Mouse (Mus musculus) liver, adult 2 months (tissue): ENCODE results near the gene Fads1. TPM values are rescaled to one million over a fixed set of nuclear protein-coding genes. Genes with fewer than 3 reads are reported as not detected.
A peak's percentile ranks its signal among the peaks of the same experiment; 100 is the strongest.

Experiments used
- DNase-seq: peaks from one replicate; pipeline ENCODE4 v3.0.0-alpha.2; 2011; ENCODE audit warnings: low read depth, low spot score; ENCODE audit errors: extremely low read depth
- H3K27ac ChIP-seq: fragments of 200-500 bp; replicated peaks from 2 replicates; pipeline ENCODE4 v1.5.1; 2012; ENCODE audit warnings: low read depth, mild to moderate bottlenecking, control low read depth, inconsistent platforms, low read length; ENCODE audit not compliant: insufficient read depth
- H3K27me3 ChIP-seq: fragments of 200-500 bp; 2 replicates; pipeline ENCODE4 v1.6.1; 2012; ENCODE audit warnings: mild to moderate bottlenecking, moderate library complexity, low read length, inconsistent platforms; ENCODE audit not compliant: control insufficient read depth, insufficient read depth
- H3K36me3 ChIP-seq: fragments of 200-500 bp; 2 replicates; pipeline ENCODE4 v1.6.1; 2012; ENCODE audit warnings: low read length, inconsistent platforms; ENCODE audit not compliant: control insufficient read depth, insufficient read depth
- H3K4me1 ChIP-seq: fragments of 200-500 bp; 2 replicates; pipeline ENCODE4 v1.6.1; 2011; ENCODE audit warnings: low read length; ENCODE audit not compliant: control insufficient read depth, insufficient read depth
- H3K4me3 ChIP-seq: fragments of 200-500 bp; 2 replicates; pipeline ENCODE4 v1.5.1; 2011; ENCODE audit warnings: low read depth, mild to moderate bottlenecking, control low read depth, low read length, moderate library complexity; ENCODE audit not compliant: insufficient read depth
- H3K79me2 ChIP-seq: fragments of 200-500 bp; 2 replicates; pipeline ENCODE4 v1.6.1; 2012; ENCODE audit warnings: inconsistent platforms, mild to moderate bottlenecking, low read length, moderate library complexity; ENCODE audit not compliant: control insufficient read depth, insufficient read depth
- H3K9ac ChIP-seq: fragments of 200-500 bp; 2 replicates; pipeline ENCODE4 v1.6.1; 2012; ENCODE audit warnings: low read depth, mild to moderate bottlenecking, control low read depth, inconsistent platforms, low read length
- CTCF ChIP-seq: fragments of 200-500 bp; IDR thresholded peaks from 2 replicates; pipeline ENCODE4 v1.5.1; 2011; ENCODE audit warnings: low read depth, low read length, control low read depth
- POLR2A ChIP-seq: fragments of 200-500 bp; IDR thresholded peaks from 2 replicates; pipeline ENCODE4 v1.6.1; 2011; ENCODE audit warnings: low read length, control low read depth; ENCODE audit not compliant: insufficient read depth; ENCODE audit errors: extremely low read depth
- WGBS: fragments of 180-500 bp; shearing (Covaris S2); methylation state at CpG from one replicate; pipeline ENCODE4 v1.1.7; 2018; 5-methylcytosine and 5-hydroxymethylcytosine counted together
- polyA plus RNA-seq: library from polyadenylated mRNA; depleted of rRNA; stranded (reverse); fragments of >200 nt; gene quantifications from 2 replicates; pipeline ENCODE4 v1.2.3, GENCODE M21; 2012
- total RNA-seq: library from RNA; depleted of rRNA; stranded (reverse); fragments of >200 nt; gene quantifications from 2 replicates; pipeline ENCODE4 v1.2.3, GENCODE M21; 2014

Fads1 gene
- total and polyA plus RNA-seq, 2 experiments: 238 to 352 TPM

DNA sequence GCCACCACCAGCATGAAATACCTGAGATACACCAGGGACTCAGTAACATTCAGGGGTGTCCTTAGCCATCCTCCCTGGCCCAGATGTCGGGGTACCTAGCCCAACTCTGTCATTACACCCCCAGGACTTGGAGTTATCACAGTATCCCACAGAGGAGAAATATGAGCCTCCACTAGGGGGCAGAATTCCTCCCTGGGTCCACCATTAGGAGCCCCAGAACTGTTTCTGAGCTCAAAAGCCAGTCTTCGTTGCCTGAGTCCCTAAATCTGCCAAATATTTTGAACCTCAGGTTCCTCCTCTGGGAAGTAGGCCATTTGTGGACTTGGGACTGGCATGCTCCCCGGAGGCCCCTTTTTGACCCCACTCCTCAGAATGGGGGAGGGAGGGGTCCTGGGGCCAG lies 36.4 kb downstream of the Fads1 start:
- no peak overlapping the region for H3K9ac ChIP-seq
- peak; percentile 76 for DNase-seq
- TF ChIP-seq CTCF (peak; percentile 52), POLR2A (no peak)
- no peak overlapping the region for H3K27ac ChIP-seq
- H3K79me2 ChIP-seq: no peaks in the 10 kb centered on the region
- no peaks in the 10 kb centered on the region for H3K4me1 ChIP-seq
- WGBS: 24% methylated on average over 3 of the region's 3 CpGs
- H3K36me3 ChIP-seq: no peaks in the 10 kb centered on the region
- H3K4me3 ChIP-seq: no peak overlapping the region
- H3K27me3 ChIP-seq: no peaks in the 10 kb centered on the region

GRCm38 (mm10) chr19:10219593-10219992 lies 36.9 kb downstream of the Fads1 start:
- 65% methylated on average over 6 of the region's 6 CpGs for WGBS
- H3K9ac ChIP-seq: no peak overlapping the region
- no peaks in the 10 kb centered on the region for H3K4me1 ChIP-seq
- peak; percentile 66 for DNase-seq
- no peak for TF ChIP-seq POLR2A
- TF ChIP-seq CTCF: no peak
- no peak overlapping the region for H3K4me3 ChIP-seq
- no peaks in the 10 kb centered on the region for H3K36me3 ChIP-seq
- no peaks in the 10 kb centered on the region for H3K79me2 ChIP-seq
- H3K27me3 ChIP-seq: no peaks in the 10 kb centered on the region
- no peak overlapping the region for H3K27ac ChIP-seq

GRCm38 (mm10) chr19:10221585-10221984 lies 38.9 kb downstream of the Fads1 start:
- no peaks in the 10 kb centered on the region for H3K36me3 ChIP-seq
- 72% methylated on average over 4 of the region's 4 CpGs for WGBS
- no peak for DNase-seq
- H3K79me2 ChIP-seq: no peaks in the 10 kb centered on the region
- H3K9ac ChIP-seq: no peak overlapping the region
- H3K27ac ChIP-seq: no peak overlapping the region
- no peak overlapping the region for H3K4me3 ChIP-seq
- TF ChIP-seq CTCF (no peak), POLR2A (no peak)
- H3K4me1 ChIP-seq: peaks cover 5% of the 10 kb centered on the region
- H3K27me3 ChIP-seq: no peaks in the 10 kb centered on the region

- no peak for DNase-seq
- H3K4me1 ChIP-seq: peaks cover 5% of the 10 kb centered on the region
- no peak overlapping the region for H3K9ac ChIP-seq
- 61% methylated on average over 8 of the region's 8 CpGs for WGBS
- no peaks in the 10 kb centered on the region for H3K79me2 ChIP-seq
- no peaks in the 10 kb centered on the region for H3K27me3 ChIP-seq
- no peak overlapping the region for H3K4me3 ChIP-seq
- TF ChIP-seq POLR2A (no peak), CTCF (no peak)
- no peak overlapping the region for H3K27ac ChIP-seq
- no peaks in the 10 kb centered on the region for H3K36me3 ChIP-seq
These were observed 40.0 kb downstream of the Fads1 start for GRCm38 (mm10) chr19:10222656-10223055.

DNA sequence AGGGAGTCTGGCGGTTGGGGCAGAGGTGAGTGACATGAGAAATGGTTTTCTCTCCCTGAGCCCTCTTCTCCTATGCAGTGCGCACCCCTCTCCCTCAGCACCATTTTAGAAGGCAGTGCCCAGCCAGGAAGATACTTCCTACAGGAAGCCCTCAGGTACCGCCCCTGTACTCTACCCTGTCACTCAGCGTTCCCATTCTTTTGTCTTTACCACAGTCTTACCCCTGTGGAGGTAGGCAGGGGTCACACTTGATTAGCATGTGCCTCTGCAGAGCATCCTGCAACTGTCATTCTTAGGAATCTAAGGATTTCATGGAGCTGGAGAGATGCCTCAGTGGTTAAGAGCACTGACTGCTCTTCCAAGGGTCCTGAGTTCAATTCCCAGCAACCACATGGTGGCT lies 40.9 kb downstream of the Fads1 start:
- Histone ChIP-seq H3K36me3 (no peaks in the 10 kb centered on the region), H3K27ac (no peak overlapping the region), H3K79me2 (no peaks in the 10 kb centered on the region), H3K4me3 (no peak overlapping the region), H3K27me3 (no peaks in the 10 kb centered on the region), H3K9ac (no peak overlapping the region), H3K4me1 (peaks cover 5% of the 10 kb centered on the region)
- no peak for TF ChIP-seq CTCF
- no peak for TF ChIP-seq POLR2A
- no peak for DNase-seq
- 88% methylated on average over 4 of the region's 4 CpGs for WGBS

GRCm38 (mm10) chr19:10224637-10225453 lies 42.2 kb downstream of the Fads1 start:
- Histone ChIP-seq H3K9ac (no peak overlapping the region), H3K36me3 (no peaks in the 10 kb centered on the region), H3K79me2 (no peaks in the 10 kb centered on the region), H3K27ac (no peak overlapping the region), H3K4me3 (no peak overlapping the region), H3K4me1 (peaks cover 5% of the 10 kb centered on the region), H3K27me3 (no peaks in the 10 kb centered on the region)
- 74% methylated on average over 26 of the region's 26 CpGs for WGBS
- TF ChIP-seq CTCF (no peak), POLR2A (no peak)
- no peak for DNase-seq
